Mouse (Mus musculus): ENCODE results near the gene Soga1.

Gene Soga1

DNA sequence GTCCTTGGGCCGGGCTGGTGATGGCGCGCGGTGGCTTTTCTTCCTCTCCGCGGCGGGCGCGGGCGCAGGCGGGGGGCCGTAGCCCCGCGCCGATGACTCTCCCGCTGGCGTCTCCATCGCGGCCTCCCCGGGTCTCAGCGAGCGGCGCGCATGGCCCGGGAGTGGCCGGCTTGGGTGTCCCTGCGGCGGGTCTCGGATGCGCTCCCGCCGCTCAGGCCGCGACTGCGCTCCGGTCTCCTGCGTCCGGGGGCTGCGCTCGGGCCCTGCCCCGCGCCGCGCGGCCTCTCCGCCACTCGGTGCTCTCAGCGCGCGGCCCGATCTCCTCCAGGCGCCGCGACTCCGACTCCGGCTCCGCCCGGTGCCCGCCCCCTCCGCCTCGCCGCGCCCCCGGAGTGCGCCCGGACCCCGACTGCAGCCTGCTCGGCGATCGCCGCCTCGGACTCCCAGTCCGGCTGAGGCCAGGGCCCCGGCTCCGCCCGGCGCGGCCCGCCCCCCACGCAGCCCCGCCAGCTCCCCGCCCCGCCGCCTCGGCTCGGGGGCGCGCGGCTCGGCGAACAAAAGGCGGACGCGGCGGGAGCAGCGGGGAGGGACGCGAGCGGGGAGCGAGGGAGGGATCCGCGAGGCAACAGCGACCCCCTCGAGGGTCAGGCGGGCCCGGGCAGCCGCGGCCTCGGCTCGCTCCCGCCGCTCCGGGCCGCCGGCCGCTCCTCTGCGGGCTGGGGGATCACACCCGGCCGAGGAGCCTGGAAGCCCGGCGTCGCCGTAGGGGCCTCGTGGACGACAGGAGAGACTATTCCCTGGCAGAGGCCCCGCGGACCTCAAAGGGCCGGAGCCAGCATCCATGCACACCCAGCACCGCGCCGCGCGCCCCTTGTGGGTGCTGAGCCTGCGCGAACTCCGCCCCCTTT, at the start of gene Soga1:
Gene Soga1 (minus strand): TSS at position 462 of the 908 bp plus-strand sequence.
- DNase-seq = peak; percentile 90 to 92

DNA sequence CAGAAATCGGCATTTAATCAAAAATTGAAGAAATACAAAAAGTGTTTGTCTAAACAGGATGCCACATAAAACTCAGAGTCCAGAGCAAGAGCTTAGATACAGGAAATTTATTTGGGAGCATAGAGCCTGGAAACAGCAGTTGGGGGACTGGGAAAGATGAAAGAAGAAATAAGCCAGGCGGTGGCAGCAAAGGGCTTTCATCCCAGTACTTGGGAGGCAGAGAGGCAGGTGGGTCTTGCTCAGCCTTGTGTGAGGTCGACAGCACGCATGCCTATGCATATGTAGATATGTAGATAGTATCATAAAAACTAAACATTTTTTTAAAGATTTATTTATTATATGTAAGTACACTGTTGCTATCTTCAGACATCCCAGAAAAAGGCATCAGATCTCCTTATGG, 49.0 kb upstream of the Soga1 start:
- no peak for DNase-seq

DNA sequence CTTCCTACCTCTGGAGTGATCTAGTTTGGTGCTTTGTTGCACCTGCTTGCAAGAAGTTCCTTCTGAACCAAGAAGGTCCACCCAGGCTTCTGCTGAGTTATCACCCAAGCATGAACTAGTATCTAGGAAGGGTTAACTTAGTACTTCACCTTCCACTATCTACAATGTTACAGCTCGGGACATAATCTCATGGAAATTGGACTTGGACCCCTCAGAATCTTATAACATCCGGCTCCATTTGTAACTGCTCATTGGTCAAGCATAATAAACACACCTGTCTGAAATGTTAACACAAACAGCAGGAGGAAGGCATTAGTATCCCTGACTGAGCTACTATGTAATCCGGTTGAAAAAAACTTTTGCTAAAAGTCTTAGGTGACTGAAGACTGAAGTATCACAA, 48.3 kb upstream of the Soga1 start:
- no peak for DNase-seq

GRCm38 (mm10) chr2:157125246-157125645, 46.2 kb upstream of the Soga1 start:
- no peak for DNase-seq

DNA sequence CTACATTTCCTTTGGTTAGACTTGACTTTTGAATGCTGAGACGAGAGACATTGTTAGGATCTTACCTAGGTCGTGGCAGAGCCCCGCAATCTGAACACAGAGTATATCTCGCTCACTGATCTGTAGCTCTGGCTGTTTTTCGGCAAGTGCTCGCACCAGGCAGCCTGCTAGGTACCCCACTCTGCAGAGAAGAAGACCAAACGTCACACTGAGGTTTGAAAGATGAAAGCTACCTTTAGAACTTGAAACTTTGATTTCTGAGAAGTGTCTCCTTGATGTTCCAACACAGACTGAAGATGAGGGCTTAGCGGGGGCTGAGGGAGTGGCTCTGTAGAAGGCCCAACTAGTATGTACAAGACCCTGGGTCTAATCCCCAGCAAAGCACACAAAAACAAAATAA, 42.7 kb upstream of the Soga1 start:
- DNase-seq = no peak

- no peak for DNase-seq
Observed at GRCm38 (mm10) chr2:157119075-157119474, 40.0 kb upstream of the Soga1 start.

GRCm38 (mm10) chr2:157118556-157118955, 39.5 kb upstream of the Soga1 start:
- no peak for DNase-seq

DNA sequence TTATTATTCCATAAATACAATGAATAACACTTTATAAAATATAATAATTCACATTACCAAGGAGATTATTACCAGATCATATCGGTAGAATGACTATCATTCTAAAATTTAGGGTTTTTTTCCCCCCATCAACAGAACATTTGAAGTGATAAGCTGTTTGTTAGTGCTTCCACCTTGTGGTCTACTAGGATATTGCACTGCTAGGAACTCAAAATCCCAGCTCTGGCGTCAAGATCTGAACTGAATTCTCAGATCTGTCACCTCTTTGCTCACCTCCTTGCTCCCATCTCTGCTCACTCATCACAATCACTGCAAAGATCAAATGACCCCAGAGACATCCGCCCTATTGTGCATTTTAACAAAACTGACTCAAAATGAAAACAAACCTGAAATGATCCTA, 37.9 kb upstream of the Soga1 start:
- no peak for DNase-seq

DNA sequence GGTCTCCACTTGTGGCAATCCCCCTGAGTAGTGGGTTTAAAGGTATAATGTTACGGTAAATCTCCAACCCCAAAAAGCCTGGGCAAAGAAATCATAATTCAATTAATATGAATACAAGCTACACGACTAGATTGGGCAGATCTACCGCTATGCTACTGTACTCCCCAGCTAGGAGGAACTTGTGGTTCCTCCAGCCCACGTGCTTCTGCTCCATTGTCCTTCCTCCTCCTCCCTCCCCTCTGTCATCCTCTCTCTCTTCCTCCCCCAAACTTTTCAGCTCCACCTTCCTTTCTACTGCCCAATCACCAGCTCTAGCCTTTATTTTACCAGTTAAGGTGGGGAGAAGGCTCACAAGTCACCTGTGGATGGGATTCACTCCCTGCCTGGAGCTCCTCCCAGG, 29.2 kb upstream of the Soga1 start:
- no peak for DNase-seq

DNA sequence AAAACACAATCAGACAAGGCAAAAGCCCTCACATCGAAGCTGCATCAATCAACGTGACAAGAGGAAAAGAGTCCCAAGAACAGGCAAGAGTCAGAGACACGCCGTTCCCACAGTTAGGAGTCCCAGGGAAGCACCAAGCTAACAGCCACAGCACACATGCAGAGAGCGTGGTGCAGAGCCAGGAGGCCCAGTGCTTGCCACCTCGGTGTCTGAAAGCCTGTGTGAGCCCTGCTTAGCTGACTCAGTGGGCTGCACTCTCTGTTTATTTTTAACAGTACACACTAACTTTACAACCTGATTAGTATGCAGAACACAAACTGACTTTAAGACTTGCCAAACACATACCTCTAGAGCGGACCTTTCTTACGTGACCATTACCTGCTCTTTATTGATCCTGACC, 25.4 kb upstream of the Soga1 start:
- DNase-seq = no peak

DNA sequence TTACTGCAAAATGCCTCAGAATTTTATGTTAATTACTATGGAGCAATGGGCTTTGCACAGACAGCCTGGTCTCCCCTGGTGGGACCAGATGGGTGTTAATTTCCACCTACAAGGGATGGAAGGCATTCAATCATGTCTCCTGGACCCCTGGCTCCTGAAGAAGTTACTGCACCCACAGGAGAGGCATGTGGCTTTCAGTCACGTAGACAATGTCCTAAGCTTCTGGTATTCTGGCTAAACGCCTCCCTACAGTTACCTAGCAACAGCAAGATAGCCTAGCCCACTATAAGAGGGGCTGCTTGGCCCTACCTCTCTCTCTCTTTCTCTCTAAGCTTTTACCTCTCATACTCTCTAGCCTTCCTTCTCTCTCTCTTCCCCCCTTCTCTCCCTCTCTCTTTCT, 23.2 kb upstream of the Soga1 start:
- DNase-seq = no peak

DNA sequence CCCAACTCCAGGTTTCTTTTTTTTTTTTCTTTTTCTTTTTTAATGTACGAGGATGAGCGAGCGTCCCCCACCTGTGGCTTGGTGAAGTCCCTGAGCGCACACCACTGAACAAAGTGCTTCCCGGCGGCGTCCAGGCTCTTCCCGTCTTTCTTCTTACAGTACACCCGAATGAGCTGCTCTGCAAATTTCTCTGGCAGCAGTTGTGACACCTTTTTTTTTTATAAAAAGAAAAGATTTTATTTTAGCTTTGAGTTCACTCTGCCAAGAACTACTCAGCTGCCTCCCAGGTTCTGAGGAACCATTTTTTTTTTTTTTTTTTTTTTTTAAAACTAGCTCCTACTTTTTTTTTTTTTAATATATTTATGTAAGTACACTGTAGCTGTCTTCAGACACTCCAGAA, 22.6 kb upstream of the Soga1 start:
- no peak for DNase-seq

DNA sequence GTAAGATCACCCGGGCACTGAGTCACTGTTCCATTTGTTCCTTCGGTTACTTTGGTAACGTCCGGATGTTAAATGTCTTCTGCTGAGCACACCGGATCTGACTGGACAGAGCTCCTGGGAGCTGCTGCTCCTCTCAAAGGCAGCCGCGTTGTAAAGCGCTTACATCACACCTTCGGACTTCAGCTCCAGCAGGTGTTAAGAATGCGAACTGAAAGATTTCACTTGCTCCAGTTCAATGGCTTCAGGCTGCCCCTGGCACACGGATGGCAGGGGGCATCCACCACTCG, 21.2 kb upstream of the Soga1 start:
- no peak for DNase-seq

DNA sequence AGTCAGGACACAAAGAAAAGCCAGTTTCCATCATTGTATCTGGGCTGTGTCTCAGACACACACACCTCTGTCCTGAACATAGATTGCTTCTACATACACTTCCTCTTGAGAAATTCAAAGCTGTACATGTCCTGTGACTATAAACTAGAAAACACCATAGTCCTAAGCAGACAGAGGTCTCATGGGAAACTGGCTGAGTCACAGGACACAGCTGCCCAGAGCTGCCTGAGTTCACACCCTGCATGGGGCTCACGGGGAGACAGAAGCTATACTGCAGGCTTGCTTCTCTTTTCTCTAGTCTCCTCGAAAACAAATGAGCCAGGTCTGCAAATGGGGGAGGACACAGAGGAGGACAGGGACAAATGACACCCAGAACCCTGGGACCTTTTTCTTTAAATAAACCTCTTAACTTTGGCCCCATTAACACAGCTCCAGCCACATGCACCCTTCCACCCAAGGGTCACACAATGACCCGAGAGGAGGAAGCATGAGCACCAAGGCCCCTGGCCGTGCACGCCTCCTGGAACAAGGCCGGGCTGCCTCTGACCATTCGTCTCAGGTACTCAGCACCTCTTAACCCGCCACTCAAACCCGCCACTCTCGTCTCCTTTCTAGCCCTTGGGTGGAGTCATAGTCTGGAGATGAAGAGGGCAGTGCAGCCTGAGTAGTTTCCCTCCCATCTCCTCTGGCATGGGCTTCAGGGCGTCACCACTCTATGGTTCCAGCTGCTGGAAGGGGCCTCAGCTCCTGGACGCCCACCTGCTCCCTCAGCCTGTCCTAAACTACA, 20.7 kb upstream of the Soga1 start:
- DNase-seq = peak; percentile 76 to 78

- DNase-seq = peak; percentile 69 to 75
Observed at GRCm38 (mm10) chr2:157095005-157095755, 16.1 kb upstream of the Soga1 start.

- DNase-seq = no peak
Observed at GRCm38 (mm10) chr2:157092024-157092423, 13.0 kb upstream of the Soga1 start.

DNA sequence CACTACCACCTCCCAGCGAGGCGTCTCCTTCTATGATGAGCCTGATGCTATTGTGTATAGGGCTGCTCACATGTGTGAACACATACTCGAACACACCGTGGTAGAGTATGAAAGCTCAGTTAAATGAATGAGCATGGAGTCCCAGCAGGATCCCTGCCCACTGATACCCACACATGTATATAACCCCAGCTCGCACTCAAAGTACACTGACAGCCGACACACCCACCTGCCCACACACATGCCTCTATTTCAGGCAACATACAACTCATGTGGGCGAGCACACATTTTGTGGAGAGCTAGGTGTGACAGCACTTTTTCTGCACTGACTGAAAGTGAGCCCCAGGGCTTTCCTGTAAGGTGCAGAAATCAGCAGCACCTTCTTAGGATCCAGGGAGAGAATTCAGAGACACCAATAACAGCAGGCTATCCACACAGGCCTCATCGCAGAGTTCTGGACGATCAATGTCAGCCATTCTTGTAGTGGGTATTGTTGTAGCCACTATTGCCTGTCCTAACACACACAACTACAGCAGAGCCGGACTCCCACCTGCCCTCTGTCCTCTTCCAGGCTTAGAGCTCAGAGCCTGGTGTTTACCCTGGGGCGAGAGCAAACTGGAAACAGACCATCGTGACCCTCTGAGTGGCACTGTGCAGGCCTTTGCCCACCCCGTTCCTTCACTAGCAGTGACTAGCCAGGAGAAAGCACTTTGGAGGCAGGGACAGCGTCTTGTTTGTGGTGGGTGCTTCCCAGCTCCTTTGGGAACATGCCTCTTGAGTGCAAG, 8.7 kb upstream of the Soga1 start:
- DNase-seq = no peak

GRCm38 (mm10) chr2:157086796-157087195, 7.7 kb upstream of the Soga1 start, which contains the start of gene Tldc2:
Gene Tldc2, plus strand, starts transcription at chr2:157087055.
- DNase-seq = no peak

- peak; percentile 68 to 75 for DNase-seq
Observed at GRCm38 (mm10) chr2:157084831-157085585, 6.0 kb upstream of the Soga1 start.

DNA sequence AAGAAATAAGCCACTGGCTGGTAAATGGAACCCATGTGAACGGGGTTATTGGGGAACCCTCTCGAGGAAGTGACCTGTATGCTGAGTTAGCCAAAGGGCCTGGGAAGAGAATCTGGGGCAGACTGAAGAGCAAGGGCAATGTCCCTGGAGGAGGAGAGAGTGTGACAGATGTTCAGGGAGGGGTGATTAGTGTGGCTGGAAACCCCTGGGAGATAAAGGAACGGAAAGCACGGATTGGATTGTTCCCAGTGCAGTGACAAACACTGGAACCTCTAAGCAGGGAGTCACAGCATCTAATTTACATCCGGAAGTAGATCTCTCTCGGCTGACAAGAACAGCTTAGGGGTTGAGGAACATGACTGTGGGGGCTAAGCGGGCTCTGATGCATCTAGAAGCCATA, 2.9 kb upstream of the Soga1 start:
- no peak for DNase-seq

GRCm38 (mm10) chr2:157081331-157081730, 2.3 kb upstream of the Soga1 start:
- DNase-seq = no peak

- no peak for DNase-seq
Observed at GRCm38 (mm10) chr2:157079701-157080180, 687 bp upstream of the Soga1 start.
